Mouse (Mus musculus) right cerebral cortex, adult 2 months (tissue): Measurements from ENCODE around the gene Rab8a.
"Not testable (repeated sequence)": the region's sequence is repeated elsewhere in the genome, so short reads cannot be mapped to it uniquely, and the experiment has no call there.

ENCODE experiments used
- DNase-seq, 2 experiments: peaks; one replicate each; pipeline ENCODE4 v3.0.0; 2021 to 2022; ENCODE audit warnings: low spot score in 2 of 2

The Rab8a gene

DNA sequence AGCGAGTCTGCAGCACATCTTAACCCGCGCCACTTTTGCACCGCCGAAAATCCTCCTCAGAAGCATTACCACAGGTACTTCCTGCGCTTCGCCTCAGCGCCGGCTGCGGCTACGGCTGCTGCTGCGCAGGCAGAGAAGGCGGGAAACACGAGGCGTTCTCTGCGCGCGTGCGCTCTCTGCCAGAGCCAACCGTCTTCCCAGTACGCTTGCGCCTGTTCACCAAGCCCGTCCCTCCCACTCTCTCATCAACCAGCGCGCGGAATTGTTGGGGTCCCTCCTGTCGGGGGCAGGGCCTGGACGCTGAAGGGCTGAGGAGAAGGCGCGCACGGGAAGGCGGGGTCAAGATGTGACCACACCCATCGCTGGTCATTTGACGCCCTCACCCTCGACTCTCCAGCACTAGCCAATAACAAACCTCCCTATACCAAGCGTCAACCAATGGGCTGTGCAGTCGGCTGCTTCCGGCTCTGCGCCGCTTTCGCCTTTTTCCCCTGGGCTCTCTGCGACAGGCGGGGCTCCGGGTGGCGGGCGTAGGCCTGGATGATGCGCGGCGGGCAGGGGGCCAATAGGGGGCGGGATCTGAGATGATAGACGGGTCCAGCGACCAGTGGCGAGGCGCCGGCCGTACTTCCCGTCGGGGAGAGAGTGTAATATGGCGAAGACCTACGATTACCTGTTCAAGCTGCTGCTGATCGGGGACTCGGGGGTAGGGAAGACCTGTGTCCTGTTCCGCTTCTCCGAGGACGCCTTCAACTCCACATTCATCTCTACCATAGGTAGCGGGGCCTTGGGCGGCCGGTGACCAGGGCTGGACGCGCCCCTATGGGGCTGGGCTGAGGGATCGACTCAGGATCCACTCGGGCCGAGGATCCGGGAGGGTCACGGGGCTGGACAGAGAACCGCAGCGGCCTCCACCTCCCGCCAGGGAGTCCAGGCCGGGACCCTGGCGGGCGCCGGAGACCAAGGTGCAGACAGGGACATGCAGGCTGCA lies at the start of gene Rab8a:
Gene Rab8a, plus strand, starts transcription at position 494 of the 991 bp plus-strand sequence.
- DNase-seq = peak; percentile 99 to 100

DNA sequence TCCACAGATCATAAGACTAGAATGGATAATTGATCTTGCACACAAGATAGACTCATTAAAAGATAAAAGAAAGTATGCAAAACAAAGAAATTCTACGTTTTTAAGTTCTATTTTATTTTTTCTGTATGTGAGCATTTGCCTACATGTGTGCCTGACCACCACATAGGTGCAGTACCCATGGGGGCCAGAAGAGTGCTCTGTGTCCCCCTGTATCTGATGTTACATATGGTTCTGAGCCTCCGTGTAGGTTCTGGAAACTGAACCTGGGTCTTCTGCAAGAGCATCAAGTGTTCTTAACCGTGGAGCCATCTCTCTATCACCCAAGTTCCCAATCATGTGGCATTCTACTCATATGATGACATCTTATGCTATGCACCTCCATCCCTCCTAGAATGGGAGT lies 48.5 kb upstream of the Rab8a start:
- DNase-seq = no peak

DNA sequence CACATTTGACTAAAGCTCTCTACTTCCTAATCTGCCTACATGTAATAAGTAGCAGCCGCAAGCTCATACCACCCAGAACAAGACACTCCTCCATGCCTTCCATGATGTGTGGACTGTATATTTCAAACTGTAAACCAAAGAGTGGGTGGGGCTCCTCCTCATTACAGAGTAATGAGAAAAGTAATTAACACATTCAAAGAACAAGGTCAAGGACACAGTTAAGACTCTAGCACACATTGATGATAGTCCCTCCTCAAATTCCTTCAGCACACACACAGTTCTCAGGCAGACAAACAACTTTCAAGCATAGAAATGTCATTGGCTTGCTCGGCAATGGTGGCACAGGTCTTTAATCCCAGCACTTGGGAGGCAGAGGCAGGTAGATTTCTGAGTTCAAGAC lies 45.8 kb upstream of the Rab8a start:
- no peak for DNase-seq

DNA sequence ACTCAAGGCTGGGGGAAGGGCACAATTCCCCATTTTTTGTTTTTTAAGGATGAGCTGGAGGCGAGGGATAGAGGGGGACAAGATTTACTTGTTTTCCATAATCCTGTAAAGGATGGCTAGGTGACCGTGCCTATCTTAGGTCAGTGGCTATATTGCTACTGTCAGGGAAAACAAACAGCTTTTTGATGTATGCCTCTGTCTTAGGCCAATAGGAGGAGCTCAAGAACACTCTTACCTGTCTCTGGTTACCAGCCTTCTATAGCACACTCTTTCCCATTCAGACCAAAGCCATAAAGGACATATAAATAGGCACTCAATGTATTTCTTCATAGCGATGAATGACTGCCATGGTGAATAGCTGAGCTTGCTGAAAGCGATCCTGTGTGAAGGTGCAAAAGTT lies 42.4 kb upstream of the Rab8a start:
- no peak for DNase-seq

DNA sequence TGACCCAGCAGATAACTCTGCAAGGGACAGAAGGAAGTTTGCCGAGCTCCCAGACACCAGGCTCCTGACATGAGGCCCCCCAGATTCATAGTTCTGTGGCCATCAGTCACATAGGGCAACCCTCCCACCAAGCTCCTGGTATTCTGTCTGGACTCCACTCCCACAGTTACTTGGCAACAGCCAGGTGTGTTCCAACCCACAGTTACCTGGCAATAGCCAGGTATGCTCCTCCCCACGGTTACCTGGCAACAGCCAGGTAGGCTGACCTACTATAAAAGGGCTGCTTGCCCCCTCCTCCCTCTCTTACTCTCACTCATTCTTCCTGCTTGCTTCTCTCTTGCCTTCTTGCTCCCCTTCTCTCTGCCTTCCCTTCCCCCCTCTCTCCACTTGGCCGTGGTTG lies 39.5 kb upstream of the Rab8a start:
- DNase-seq = not testable (repeated sequence)

DNA sequence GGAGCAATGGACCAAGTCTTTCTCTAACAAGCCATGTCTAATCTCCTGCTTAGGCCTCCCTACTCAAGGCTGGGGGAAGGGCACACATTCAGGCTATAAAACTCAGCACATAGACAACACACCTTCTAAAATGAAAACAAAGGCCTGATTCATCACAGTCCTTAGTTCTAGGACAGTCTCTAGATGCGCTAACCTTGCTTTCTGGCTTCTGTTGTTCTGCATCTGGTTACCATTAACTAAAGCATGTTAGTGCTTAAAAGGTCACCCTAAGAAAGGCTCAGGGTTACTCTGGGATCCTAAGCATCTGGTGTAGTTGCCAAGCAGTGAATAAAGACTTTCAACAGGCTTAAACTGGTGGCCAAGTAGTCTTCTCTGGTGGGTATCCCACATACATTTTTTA lies 39.0 kb upstream of the Rab8a start:
- DNase-seq = no peak

DNA sequence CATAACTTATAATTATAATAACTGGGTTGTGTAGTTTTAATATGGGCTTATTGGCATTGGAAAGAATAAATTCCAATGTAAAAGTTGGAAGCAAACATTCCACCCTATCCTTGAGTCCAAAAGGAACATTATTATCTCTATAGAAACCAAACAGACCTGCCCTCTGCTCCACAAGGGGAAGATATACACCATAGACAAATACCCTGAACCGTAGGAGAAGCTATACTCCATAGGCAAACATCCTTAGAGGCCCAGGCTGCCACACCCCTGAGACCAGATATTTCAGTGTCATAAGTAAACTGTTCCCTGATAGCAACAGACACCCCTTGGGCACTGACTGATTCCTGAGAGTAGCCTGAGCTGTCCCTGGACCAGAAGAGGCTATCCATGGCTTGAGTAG lies 33.2 kb upstream of the Rab8a start:
- no peak for DNase-seq

DNA sequence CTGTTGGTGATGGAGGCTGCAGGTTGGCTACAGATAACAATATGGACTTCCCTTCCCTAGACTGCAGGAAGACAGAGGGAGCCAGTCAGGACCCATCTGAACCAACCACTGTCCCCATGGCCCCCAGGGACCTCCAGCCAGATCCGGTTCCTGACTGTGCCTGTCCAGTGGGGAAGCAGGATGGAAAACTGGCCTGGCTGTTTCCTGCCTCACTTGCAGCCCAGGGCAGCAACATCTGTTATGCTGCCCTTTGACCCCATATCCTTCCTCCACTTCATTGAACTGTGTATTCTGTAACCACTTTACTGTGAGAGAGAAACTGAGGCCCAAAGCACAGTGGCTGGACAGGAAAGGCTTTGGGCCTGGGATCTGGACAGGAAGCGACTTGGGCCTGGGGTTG lies 29.7 kb upstream of the Rab8a start:
- DNase-seq = no peak

DNA sequence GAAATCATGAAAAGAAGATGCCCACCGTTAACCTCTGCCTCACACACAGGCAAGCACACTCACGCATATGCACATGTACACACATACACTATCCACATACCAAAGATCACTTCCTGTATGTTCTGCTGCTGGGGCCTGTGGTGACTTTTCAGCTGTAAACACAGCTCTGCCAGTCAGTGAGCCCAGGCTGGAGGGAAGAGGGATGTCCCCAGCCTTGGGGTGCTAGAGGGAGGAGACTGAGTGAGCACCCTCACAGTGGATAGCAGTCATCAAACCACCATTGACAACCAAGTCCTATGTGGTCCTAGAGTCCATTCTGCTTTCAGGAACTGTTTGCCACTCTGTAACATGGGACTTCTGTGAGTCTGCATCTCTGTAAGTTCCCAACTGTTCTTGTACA lies 29.1 kb upstream of the Rab8a start:
- DNase-seq = no peak

DNA sequence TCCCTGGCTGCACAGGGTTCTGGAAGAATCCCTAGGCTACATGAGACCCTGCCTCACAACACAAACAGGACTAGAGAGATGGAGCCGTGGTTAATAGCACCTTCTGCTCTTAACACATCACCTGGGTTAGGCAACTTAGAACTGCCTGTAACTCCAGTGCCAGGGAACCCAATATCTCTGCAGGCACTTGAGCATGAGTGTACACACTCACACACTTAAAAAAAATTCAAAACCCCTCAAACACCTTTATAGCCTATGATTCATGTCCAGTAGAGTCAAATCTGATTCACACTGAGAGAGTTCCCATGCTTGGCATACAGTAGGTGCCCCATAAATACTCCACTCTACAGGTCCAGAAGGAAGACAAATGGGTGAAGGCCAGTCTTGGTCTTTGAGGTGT lies 28.6 kb upstream of the Rab8a start:
- no peak for DNase-seq

DNA sequence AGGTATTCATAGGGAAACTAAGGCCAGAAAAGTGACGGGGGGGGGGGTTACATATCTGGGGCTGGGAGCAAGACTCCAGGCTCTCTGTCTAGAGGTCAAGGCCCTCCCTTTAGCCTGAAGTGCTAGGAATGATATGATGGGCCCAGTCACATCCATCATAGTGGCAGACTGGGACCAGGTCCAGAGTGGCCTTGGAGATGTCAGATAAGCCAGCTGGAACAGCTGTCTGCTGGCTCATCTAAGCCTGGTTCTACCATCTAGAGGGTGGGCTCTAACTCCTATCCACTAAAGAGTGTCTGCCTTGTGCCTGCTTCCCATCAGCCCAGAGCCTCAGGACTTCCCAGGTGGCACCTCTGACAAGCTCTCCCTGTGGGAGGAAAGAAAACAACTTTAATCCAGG lies 28.1 kb upstream of the Rab8a start:
- no peak for DNase-seq

DNA sequence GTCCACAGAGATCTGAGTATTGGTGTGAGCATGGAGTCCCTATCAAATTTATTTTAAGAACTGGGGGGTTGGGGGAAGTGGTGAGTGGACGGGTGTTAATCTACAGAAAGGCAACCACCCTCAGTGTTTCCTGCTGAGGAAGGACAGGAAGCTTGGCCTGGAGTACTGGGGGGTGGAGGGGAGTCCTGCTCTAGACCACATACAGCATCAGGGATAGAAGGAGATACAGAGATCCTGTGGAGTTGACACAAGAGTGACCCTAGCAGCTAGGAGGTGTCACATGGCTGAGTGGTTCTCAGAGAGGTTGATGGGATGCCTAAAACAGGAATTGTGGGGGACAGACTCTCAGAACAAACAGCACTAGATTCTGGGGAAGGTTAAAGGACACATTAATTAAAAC lies 27.5 kb upstream of the Rab8a start:
- DNase-seq = no peak

DNA sequence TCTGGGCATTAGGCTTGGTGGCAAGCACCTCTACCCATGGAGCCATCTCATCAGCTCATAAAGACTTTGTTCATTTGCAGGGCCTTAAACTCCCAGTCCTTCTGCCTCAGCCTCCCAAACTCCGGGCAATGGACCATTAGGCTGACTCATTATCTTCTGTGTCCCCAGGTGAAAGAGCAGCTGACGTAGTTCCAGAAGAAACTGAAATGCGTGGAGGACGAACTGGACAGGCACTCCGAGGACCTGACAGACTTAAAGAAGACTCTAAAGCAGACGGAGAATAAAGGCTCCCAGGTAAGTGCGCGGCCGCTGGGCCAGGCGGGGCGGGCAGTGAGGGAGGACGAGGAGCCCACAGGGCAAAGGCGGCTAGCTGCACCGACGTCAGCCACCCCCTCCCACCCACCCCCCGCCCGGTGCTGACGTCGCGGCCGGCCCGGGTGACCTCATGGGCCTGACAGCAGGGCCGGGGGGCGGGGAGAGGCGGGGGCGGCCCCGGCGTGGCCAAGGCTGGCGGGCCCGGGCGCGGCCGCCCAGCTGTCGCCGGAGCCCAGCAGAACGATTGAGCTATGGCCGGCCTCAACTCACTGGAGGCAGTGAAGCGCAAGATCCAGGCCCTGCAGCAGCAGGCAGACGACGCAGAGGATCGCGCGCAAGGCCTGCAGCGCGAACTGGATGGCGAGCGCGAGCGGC lies 26.1 kb upstream of the Rab8a start, which contains the start of gene Tpm4:
Gene Tpm4, plus strand, starts transcription at position 220 of the 690 bp plus-strand sequence.
- DNase-seq = peak in 1 of 2 experiments; percentile 24

DNA sequence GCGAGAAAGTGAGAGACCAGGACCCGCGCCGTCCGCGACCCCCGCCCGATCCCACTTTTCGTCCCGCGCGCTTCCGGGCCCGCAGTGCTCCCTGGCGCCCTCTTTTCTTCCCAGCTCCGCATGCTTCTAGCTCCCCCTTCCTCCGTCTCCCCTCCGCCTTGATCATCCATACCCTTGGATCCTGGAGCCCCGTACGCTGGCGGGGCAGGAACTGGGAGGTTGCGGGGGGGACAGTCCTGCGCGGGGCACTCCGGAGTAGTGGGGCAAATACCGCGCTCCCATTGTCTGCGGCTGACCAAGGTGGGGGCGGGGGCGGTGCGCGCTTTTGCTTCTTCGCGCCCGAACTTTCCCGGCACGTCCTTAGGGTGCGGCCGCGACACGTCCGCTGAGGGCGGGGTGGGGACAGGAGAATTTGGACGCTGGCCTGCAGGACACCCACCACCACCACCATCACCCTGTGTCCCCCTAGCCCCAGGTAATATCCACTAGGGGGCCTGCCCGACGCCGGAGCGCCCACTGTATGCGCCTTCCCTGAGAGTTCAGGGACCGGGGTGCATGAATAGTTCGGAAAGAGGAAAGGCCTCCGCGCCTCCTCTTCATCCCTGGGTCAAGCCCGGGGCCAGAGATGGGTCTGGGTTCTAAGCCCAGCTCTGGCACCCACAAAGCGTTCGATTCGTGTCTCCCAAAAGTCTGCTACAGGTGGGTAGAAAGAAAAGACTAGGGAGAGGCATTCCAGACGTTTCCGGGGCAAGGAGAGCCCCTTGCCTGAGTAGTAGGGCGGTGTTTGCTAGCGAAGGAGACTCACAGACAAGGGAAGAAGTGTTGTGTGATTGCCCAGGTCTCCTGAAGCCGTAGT lies 25.3 kb upstream of the Rab8a start:
- DNase-seq = peak in 1 of 2 experiments; percentile 20

DNA sequence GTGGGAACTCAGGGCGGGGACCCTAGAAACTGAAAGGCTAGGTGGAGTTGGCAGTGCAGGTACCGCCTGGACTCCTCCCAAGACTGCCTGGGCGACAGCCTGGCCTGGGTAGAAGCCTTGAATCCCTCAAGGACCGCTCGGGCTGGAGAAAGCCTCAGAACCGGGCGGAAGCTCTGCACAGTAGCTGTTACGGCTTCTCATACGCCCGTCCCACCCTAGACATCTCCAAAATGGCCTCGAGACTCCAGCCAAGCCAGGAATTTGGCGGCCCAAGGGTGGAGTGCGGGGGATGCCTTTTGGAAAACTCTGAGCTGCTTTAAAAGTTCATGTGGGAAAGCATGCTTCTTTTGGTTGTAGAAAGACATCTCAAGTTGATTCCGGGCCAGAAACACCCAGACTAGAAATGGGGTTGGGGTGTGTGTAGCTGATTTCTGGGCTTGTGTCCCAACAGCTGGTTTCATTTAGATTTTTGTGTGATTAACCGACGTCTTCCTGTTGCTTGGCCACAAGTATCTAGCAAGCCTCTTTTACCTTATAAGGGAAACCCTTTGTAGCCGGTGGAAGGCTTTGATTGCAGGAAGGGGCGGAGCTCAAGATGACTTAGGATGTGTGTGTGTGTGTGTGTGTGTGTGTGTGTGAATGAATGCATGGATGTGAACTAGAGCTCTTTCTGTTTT lies 24.6 kb upstream of the Rab8a start:
- peak in 1 of 2 experiments; percentile 27 for DNase-seq

DNA sequence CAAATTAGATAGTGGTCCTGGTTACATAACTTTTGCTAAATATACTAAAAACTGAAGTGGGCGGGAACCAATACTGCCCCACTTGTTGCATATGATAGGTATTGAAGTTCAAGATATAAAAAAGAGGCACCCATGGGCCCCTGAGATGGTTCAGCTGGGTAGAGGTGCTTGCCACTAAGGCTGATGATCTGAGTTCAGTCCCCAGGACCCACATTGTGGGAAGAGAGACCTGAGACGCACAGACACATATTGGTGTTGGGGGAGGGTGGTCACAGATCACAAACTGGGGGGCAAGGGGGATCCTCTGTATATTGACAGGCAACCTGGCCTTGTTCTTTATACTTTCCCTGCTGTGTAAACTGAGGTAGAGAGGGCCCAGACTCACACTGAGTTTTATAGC lies 23.6 kb upstream of the Rab8a start:
- DNase-seq = no peak

DNA sequence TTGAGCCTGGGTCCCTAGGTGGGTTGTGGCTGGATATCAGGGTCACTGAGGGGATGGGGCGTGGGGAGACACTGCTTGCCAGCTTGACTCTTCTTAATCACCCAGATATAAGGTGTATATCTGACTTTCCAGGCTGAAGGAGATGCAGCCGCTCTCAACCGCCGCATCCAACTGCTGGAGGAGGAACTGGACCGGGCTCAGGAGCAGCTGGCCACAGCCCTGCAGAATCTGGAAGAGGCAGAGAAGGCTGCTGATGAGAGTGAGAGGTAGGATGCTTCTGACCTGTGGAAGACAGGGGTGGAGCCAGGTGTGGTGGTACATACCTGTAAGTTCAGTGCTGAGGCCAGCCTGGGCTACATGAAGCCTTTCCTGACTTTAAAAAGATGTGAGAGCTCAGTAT lies 22.5 kb upstream of the Rab8a start:
- DNase-seq = no peak

DNA sequence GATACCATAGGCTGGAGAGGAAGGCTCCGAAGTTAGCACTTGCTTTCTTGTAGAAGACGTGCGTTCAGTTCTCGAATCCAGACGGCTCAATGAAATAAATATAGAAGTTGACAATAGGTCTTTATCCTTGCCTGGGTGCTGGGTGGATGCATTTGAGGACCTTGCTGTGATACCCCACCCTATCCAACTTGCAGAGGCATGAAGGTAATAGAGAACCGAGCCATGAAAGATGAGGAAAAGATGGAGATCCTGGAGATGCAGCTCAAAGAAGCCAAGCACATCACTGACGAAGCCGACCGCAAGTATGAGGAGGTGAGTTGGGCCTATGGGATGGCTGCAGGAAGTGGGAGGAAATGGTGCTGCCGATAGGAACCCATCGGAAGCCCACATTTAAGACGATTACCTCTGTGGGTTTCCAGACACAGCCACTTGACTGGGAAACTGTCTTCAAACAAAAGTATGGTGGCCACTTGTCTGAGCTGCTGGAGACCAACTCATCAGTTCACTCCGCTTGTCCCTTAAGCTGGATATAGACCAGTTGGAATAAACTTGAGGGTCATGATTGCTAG lies 17.7 kb upstream of the Rab8a start:
- DNase-seq = no peak

DNA sequence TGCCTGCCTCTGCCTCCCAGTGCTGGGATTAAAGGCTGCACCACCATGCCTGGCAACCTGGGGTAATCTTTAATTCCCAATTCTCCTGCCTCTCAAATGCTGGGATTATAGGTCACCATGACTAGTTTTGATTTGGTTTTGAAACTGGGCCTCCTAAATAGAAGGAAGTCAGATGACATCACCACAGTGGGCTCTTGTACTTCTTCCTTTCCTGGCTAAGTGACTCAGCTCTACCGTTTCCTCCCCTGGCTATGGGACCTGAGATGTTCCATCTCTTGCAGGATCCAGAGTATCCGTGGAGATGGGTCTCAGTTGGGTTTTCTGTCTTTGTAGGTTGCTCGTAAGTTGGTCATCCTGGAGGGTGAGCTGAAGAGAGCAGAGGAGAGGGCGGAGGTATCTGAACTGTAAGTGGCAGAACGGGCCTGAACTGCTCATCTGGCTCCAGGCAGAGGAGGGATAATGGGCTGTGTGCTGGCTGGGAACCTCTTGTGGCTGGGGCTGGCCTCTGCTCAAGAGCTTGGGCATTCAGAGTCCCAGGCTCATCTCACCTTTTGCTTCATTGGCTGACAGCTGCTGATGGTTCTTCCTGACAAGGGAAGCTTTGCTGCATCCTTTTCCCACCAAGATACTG lies 16.5 kb upstream of the Rab8a start:
- no peak for DNase-seq

DNA sequence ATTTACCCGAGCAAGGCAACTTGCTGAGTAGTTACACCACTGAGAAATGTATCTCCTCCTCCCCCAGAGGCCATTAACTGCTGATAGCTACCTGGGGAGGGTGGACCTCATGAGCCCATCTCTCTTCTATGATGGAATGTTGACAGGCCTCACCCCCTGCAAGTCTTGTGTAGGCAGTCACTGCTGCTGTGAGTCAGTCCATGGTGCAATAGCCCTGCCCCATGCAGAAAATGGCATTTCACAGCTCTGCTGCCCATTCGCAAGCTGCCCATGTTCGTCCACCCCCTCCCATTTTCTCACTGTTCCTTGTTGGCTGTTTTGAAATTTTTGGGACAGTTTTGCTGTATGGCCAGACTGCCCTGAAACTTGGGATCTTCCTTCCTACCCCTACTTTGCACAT lies 15.5 kb upstream of the Rab8a start:
- DNase-seq = no peak

DNA sequence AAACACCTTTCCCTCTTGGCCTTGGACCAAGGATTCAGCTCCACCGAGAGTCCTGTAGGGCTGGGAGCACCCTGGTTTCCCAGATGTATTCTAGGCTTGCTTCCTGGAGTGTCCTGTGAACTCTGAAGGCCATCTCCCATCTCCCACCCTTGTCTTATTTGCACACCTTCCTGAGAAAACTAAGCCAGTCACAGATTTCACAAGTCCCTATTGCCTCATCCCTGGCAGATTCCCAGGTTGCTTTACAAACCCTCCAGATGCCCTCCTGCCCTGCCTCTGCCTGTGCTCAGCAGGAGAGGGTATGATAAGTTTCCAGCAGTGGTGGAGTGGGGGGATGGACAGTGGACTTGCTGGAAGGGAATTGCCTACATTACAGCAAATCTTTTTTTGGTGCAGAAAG lies 14.9 kb upstream of the Rab8a start:
- DNase-seq = no peak
